Mouse (Mus musculus) lung, adult 2 months (tissue): ENCODE measurements at regions not wholly inside any gene's neighbourhood (a gene's known extent, or its start where the extent isn't known, plus 50 kb on each side); places are given as distances from the start of the nearest gene placed in this dataset.

ENCODE experiments used
- DNase-seq: peaks from one replicate; pipeline ENCODE4 v3.0.0; 2022
- H3K4me1 ChIP-seq: fragments of 200-500 bp; 2 replicates; pipeline ENCODE4 v1.6.1; 2011; ENCODE audit warnings: low read length; ENCODE audit not compliant: control insufficient read depth, insufficient read depth
- H3K4me3 ChIP-seq: fragments of 200-500 bp; replicated peaks from 2 replicates; pipeline ENCODE3; 2011; ENCODE audit warnings: low read depth, mild to moderate bottlenecking, control low read depth, low read length; ENCODE audit errors: extremely low read depth
- CTCF ChIP-seq: fragments of 200-500 bp; IDR thresholded peaks from 2 replicates; pipeline ENCODE4 v1.5.1; 2011; ENCODE audit warnings: mild to moderate bottlenecking, low read length, control low read depth; ENCODE audit not compliant: insufficient read depth
- POLR2A ChIP-seq: fragments of 200-500 bp; IDR thresholded peaks from 2 replicates; pipeline ENCODE4 v1.6.1; 2011; ENCODE audit warnings: low read depth, mild to moderate bottlenecking, control low read depth, low read length, borderline replicate concordance; ENCODE audit errors: extremely low read depth
- WGBS: fragments of 180-500 bp; shearing (Covaris S2); methylation state at CpG from one replicate; pipeline ENCODE4 v1.1.7; 2018; 5-methylcytosine and 5-hydroxymethylcytosine counted together

- no peaks in the 10 kb centered on the region for H3K4me1 ChIP-seq
- TF ChIP-seq POLR2A (no peak), CTCF (no peak)
- 72% methylated on average over 15 of the region's 15 CpGs for WGBS
- no peak overlapping the region for H3K4me3 ChIP-seq
- DNase-seq: no peak
These were observed 139.1 kb downstream of the Anxa2 start for GRCm38 (mm10) chr9:69592329-69593062.

GRCm38 (mm10) chr9:69588846-69589245 is 135.4 kb downstream of the Anxa2 start:
- TF ChIP-seq CTCF: no peak
- TF ChIP-seq POLR2A: no peak

GRCm38 (mm10) chr9:69587096-69587495 is 133.7 kb downstream of the Anxa2 start:
- WGBS: 70% methylated on average over 3 of the region's 3 CpGs
- H3K4me1 ChIP-seq: no peaks in the 10 kb centered on the region
- no peak for DNase-seq
- H3K4me3 ChIP-seq: no peak overlapping the region
- TF ChIP-seq POLR2A: no peak
- no peak for TF ChIP-seq CTCF

More at GRCm38 (mm10) chr9:69588846-69589245, 135.4 kb downstream of the Anxa2 start:
- no peaks in the 10 kb centered on the region for H3K4me1 ChIP-seq
- H3K4me3 ChIP-seq: no peak overlapping the region
- 70% methylated on average over 4 of the region's 4 CpGs for WGBS
- no peak for DNase-seq

- DNase-seq: no peak
These were observed 127.8 kb downstream of the Anxa2 start for GRCm38 (mm10) chr9:69581236-69581635.

GRCm38 (mm10) chr9:69577661-69578405 is 124.4 kb downstream of the Anxa2 start:
- TF ChIP-seq POLR2A: no peak
- TF ChIP-seq CTCF: no peak
- 89% methylated on average over 10 of the region's 10 CpGs for WGBS
- Histone ChIP-seq H3K4me3 (no peak overlapping the region), H3K4me1 (no peaks in the 10 kb centered on the region)
- no peak for DNase-seq

More at GRCm38 (mm10) chr9:69581236-69581635, 127.8 kb downstream of the Anxa2 start:
- Histone ChIP-seq H3K4me1 (no peaks in the 10 kb centered on the region), H3K4me3 (no peak overlapping the region)
- TF ChIP-seq POLR2A: no peak
- TF ChIP-seq CTCF: no peak

- TF ChIP-seq CTCF: no peak
- TF ChIP-seq POLR2A: no peak
- no peak for DNase-seq
- 56% methylated on average over 14 of the region's 14 CpGs for WGBS
- Histone ChIP-seq H3K4me1 (no peaks in the 10 kb centered on the region), H3K4me3 (no peak overlapping the region)
These were observed 122.0 kb downstream of the Anxa2 start for GRCm38 (mm10) chr9:69575386-69575785.

- WGBS: 48% methylated on average over 13 of the region's 13 CpGs
- H3K4me3 ChIP-seq: no peak overlapping the region
- no peak for DNase-seq
- TF ChIP-seq POLR2A (no peak), CTCF (no peak)
- H3K4me1 ChIP-seq: no peaks in the 10 kb centered on the region
These were observed 115.3 kb downstream of the Anxa2 start for GRCm38 (mm10) chr9:69568631-69569230.

GRCm38 (mm10) chr9:69568222-69568621 is 114.8 kb downstream of the Anxa2 start:
- Histone ChIP-seq H3K4me1 (no peaks in the 10 kb centered on the region), H3K4me3 (no peak overlapping the region)
- no peak for DNase-seq
- WGBS: 49% methylated on average over 3 of the region's 3 CpGs
- TF ChIP-seq POLR2A (no peak), CTCF (no peak)

GRCm38 (mm10) chr9:69566996-69567395 is 113.6 kb downstream of the Anxa2 start:
- Histone ChIP-seq H3K4me3 (no peak overlapping the region), H3K4me1 (no peaks in the 10 kb centered on the region)
- TF ChIP-seq CTCF (no peak), POLR2A (no peak)
- DNase-seq: no peak
- 19% methylated on average over 6 of the region's 6 CpGs for WGBS

- Histone ChIP-seq H3K4me1 (no peaks in the 10 kb centered on the region), H3K4me3 (no peak overlapping the region)
- no peak for DNase-seq
- no peak for TF ChIP-seq POLR2A
- TF ChIP-seq CTCF: no peak
- 58% methylated on average over 5 of the region's 5 CpGs for WGBS
These were observed 89.8 kb downstream of the Anxa2 start for GRCm38 (mm10) chr9:69543241-69543640.
